Mouse (Mus musculus) intestine, postnatal 0 days (tissue): ENCODE measurements at regions not wholly inside any gene's neighbourhood (a gene's known extent, or its start where the extent isn't known, plus 50 kb on each side); places are given as distances from the start of the nearest gene placed in this dataset.

Experiments
- ATAC-seq: fragments of 200-750 bp; cut with Nextera tagmentation; 2 replicates; pipeline ENCODE4 v1.8.0; 2017; ENCODE audit warnings: mild to moderate bottlenecking, moderate TSS enrichment, moderate library complexity
- H3K27ac ChIP-seq: fragments of 300-500 bp; sonication (generic); 2 replicates; pipeline ENCODE4 v1.5.1; 2014; ENCODE audit warnings: mild to moderate bottlenecking, low read depth, low read length, moderate library complexity
- H3K27me3 ChIP-seq: fragments of 300-500 bp; sonication (generic); replicated peaks from 2 replicates; pipeline ENCODE4 v1.6.1; 2014; ENCODE audit warnings: low read length, mixed read lengths; ENCODE audit not compliant: control insufficient read depth, insufficient read depth
- H3K36me3 ChIP-seq: fragments of 300-500 bp; sonication (generic); 2 replicates; pipeline ENCODE4 v1.6.1; 2014; ENCODE audit warnings: mild to moderate bottlenecking, moderate library complexity; ENCODE audit not compliant: control insufficient read depth, insufficient read depth
- H3K4me1 ChIP-seq: fragments of 300-500 bp; sonication (generic); replicated peaks from 2 replicates; pipeline ENCODE4 v1.6.1; 2014; ENCODE audit warnings: antibody characterized with exemption, low read length, mixed read lengths; ENCODE audit not compliant: control insufficient read depth, insufficient read depth
- H3K4me2 ChIP-seq: fragments of 300-500 bp; sonication (generic); replicated peaks from 2 replicates; pipeline ENCODE4 v1.6.1; 2014; ENCODE audit warnings: low read depth, mild to moderate bottlenecking, moderate library complexity
- H3K4me3 ChIP-seq: fragments of 300-500 bp; sonication (generic); 2 replicates; pipeline ENCODE4 v1.5.1; 2014; ENCODE audit warnings: low read depth, low read length
- H3K9ac ChIP-seq: fragments of 300-500 bp; sonication (generic); 2 replicates; pipeline ENCODE4 v1.6.1; 2014; ENCODE audit warnings: mild to moderate bottlenecking, low read depth, low read length
- H3K9me3 ChIP-seq: fragments of 300-500 bp; sonication (generic); 2 replicates; pipeline ENCODE4 v1.6.1; 2016; ENCODE audit warnings: mixed run types; ENCODE audit not compliant: control insufficient read depth
- CTCF ChIP-seq: sonication (generic); IDR thresholded peaks from 2 replicates; pipeline ENCODE4 v1.5.1; 2016; ENCODE audit warnings: low read depth, mild to moderate bottlenecking, control low read depth, antibody characterized with exemption, moderate library complexity
- WGBS: fragments of 180-500 bp; shearing (Covaris S2); extraction: QIAGEN DNeasy Blood & Tissue Kit; methylation state at CpG from one replicate; pipeline ENCODE4 v1.1.7; 2014; 5-methylcytosine and 5-hydroxymethylcytosine counted together

DNA sequence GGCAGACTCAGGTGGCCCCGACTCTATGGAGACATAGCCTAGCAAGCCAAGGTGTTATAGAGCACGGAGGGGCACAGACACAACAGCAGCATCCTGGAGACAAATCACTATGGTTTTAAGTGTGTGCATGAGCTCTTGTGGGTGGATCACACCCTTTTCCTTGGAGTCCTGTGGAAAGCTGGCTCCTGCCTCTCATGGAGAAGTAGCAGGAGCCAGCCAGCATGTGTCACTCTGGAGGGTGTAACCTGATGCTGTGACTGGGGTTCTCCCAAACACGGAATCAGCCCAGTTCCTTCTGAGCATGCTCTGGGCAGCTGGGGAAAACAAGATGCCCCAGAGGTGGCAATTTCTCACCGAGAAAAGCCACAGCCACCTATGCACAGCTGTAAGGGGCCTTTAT, 494.9 kb downstream of the Ajap1 start:
- Histone ChIP-seq H3K4me3 (no peak overlapping the region), H3K4me1 (no peaks in the 10 kb centered on the region), H3K27me3 (no peaks in the 10 kb centered on the region), H3K4me2 (no peak overlapping the region), H3K9ac (no peak overlapping the region), H3K27ac (no peak overlapping the region), H3K36me3 (no peaks in the 10 kb centered on the region), H3K9me3 (no peaks in the 10 kb centered on the region)
- ATAC-seq, result no peak
- TF ChIP-seq CTCF, result no peak
- WGBS, result 80% methylated on average over 4 of the region's 4 CpGs

DNA sequence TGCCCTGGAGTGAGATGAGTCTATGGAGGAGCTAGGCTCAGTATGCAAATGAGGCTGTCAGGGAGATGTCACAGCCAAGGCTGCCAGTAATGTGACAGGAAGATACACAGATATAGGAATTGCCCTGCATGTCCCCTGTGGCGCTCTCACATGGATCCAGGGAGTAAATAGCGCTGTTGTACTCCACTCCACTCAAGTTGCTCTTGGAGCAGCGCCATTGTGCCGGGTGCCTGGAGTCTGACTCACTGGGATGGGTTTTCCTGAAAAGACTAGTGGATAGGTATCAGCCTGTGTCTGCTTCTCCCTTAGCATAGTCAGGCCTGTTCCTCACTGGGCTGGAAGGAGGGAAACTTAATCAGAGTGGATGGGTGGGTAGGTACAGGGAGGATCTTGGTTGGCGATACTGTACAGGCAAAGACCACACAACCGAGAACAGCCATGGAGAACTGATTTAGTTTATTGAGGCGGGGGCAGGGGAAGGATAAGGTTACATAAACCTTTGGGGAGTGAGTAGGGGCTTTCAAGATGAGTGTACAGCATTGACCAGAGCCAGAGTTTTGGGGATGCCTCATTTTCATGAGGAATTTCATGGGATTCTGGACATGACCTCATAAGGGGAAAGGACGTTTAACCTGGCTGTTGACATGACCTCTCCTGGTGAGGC, 497.5 kb upstream of the Kcnab2 start:
- Histone ChIP-seq H3K4me3 (no peak overlapping the region), H3K9ac (no peak overlapping the region), H3K36me3 (no peaks in the 10 kb centered on the region), H3K4me1 (no peaks in the 10 kb centered on the region), H3K27me3 (no peaks in the 10 kb centered on the region), H3K9me3 (no peaks in the 10 kb centered on the region), H3K4me2 (no peak overlapping the region), H3K27ac (no peak overlapping the region)
- no peak for ATAC-seq
- WGBS, result 80% methylated on average over 8 of the region's 8 CpGs
- TF ChIP-seq CTCF, result no peak

- Histone ChIP-seq H3K4me1 (no peaks in the 10 kb centered on the region), H3K36me3 (no peaks in the 10 kb centered on the region), H3K4me2 (no peak overlapping the region), H3K9ac (no peak overlapping the region), H3K27ac (no peak overlapping the region), H3K27me3 (no peaks in the 10 kb centered on the region), H3K9me3 (no peaks in the 10 kb centered on the region), H3K4me3 (no peak overlapping the region)
- no peak for TF ChIP-seq CTCF
- WGBS, result 74% methylated on average over 6 of the region's 6 CpGs
- ATAC-seq, result no peak
Measured at GRCm38 (mm10) chr4:152963001-152963400, 485.3 kb upstream of the Kcnab2 start.

GRCm38 (mm10) chr4:152962165-152962564, 484.5 kb upstream of the Kcnab2 start:
- Histone ChIP-seq H3K27me3 (no peaks in the 10 kb centered on the region), H3K4me1 (no peaks in the 10 kb centered on the region), H3K27ac (no peak overlapping the region), H3K36me3 (no peaks in the 10 kb centered on the region), H3K9ac (no peak overlapping the region), H3K4me2 (no peak overlapping the region), H3K4me3 (no peak overlapping the region), H3K9me3 (no peaks in the 10 kb centered on the region)
- no peak for ATAC-seq
- no peak for TF ChIP-seq CTCF

GRCm38 (mm10) chr4:152961677-152962076, 484.0 kb upstream of the Kcnab2 start:
- Histone ChIP-seq H3K4me1 (no peaks in the 10 kb centered on the region), H3K4me3 (no peak overlapping the region), H3K9me3 (no peaks in the 10 kb centered on the region), H3K36me3 (no peaks in the 10 kb centered on the region), H3K27me3 (no peaks in the 10 kb centered on the region), H3K27ac (no peak overlapping the region), H3K4me2 (no peak overlapping the region), H3K9ac (no peak overlapping the region)
- no peak for ATAC-seq
- 88% methylated on average over 4 of the region's 4 CpGs for WGBS
- no peak for TF ChIP-seq CTCF

DNA sequence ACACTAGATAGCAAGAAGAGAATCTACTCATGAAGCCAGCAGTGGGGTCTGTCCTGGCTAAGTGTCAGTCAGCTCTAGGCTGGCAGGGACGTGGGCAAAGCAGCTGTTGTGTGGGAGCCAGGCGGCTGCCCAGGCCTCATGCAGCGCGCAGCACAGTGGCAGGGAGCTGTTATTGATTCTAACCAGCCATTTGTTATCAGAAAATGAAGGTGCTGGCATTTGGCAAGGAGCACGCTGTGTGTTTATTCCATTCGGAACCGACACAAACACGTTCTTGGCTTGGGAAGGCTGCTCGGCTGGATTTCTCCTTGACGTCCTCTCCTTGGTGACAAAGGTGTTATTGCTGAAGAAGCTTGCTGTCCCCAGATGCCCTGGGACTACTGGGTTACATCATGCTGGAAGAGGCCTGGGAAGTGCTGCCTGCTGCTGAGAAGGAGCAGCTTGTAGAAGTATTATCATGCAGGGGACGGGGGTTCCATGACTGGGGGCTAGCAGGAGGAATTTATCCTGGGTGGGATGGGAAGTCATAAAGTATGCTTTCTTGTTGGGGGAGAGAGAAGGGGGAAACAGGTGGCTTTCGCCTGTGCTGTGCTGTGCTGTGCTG, 482.1 kb upstream of the Kcnab2 start:
- no peaks in the 10 kb centered on the region for H3K27me3 ChIP-seq
- H3K9ac ChIP-seq, result no peak overlapping the region
- no peak for TF ChIP-seq CTCF
- no peaks in the 10 kb centered on the region for H3K9me3 ChIP-seq
- 57% methylated on average over 12 of the region's 12 CpGs for WGBS
- H3K4me2 ChIP-seq, result no peak overlapping the region
- no peaks in the 10 kb centered on the region for H3K4me1 ChIP-seq
- ATAC-seq, result no peak
- no peak overlapping the region for H3K27ac ChIP-seq
- no peaks in the 10 kb centered on the region for H3K36me3 ChIP-seq
- H3K4me3 ChIP-seq, result no peak overlapping the region
